Mouse (Mus musculus): ENCODE measurements around the gene Mmp14.

Gene Mmp14

DNA sequence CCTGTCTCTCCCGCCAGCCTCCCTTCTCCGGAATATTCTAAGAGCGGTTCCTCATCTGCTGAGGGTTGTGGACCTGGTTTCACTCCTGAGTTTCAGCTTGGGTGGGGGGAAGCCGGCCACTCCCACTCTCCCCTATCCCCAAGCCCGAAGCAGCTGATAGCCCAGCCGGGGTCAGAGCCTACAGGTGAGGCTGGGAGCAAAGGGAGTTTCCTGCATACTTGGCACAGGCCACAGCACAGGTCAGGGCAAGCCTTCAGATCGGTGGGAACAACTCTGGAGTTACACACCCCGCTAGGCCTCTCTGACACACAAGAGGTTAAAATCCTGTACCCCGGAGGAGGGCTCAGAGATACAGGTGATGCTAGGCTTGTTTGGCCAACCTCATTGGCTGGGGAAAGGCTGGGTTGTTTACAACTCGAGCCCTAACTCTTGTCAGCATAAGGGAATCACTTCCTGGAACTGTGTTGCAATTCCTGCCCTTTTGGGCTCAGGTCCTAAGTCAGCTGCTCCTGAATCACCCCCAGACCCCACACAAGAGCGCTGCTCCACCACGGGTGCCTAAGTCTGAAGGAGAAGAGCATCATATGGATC is 2.6 kb downstream of the Mmp14 start:
- no peak for DNase-seq (ENCODE audit: low spot score in 2 of 2)

DNA sequence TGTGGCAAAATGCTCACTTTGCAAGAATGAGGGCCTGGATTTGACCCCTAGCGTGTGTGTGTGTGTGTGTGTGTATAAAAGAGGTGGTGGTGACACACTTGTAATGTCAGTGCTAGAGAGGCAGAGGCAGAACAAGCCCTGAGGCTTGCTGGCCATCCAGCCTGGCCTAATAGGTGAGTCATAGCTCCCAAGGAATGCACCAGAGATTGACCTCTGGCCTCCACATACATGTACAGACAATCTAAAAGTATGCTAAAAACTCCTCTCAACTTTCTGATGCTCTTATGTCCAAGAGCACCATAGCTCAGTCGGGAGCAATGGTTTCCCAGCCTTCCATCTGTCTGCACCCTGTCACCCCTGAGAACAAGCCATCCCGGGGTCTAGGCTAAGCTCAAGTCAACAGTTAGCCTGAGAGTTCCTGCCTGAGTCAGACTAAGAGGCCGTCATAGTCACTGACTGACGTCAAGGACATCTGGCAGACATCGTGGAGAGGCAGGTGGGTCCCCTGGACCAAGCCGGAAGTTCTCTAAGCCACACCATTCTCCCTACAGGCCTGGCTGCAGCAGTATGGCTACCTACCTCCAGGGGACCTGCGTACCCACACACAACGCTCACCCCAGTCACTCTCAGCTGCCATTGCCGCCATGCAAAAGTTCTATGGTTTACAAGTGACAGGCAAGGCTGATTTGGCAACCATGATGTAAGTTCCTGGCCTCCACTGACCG is 3.9 kb downstream of the Mmp14 start:
- DNase-seq (ENCODE audit: low spot score in 2 of 2), result no peak

DNA sequence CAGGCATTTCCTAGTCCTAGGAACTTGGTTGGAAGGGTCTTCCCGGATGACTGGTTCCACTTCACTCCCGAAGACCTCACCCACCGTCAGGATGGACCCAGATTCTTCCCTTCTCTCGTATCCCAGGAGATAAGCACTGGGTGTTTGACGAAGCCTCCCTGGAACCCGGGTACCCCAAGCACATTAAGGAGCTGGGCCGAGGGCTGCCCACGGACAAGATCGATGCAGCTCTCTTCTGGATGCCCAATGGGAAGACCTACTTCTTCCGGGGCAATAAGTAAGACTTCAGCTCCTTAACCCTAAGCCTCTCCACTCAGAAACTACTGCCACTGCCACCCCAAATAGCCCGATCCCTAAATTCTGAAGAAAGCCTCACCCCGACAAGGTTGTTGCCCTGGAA is 7.7 kb downstream of the Mmp14 start:
- DNase-seq (ENCODE audit: low spot score in 2 of 2), result no peak

- DNase-seq (ENCODE audit: low spot score in 2 of 2), result no peak
Measured at GRCm38 (mm10) chr14:54439610-54440009, 8.2 kb downstream of the Mmp14 start.

DNA sequence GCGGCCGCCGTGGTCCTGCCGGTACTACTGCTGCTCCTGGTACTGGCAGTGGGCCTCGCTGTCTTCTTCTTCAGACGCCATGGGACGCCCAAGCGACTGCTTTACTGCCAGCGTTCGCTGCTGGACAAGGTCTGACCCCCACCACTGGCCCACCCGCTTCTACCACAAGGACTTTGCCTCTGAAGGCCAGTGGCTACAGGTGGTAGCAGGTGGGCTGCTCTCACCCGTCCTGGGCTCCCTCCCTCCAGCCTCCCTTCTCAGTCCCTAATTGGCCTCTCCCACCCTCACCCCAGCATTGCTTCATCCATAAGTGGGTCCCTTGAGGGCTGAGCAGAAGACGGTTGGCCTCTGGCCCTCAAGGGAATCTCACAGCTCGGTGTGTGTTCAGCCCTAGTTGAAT is 9.1 kb downstream of the Mmp14 start:
- DNase-seq (ENCODE audit: low spot score in 2 of 2), result no peak

GRCm38 (mm10) chr14:54441365-54441764 is 10.0 kb downstream of the Mmp14 start:
- DNase-seq (ENCODE audit: low spot score in 2 of 2), result no peak

- DNase-seq (ENCODE audit: low spot score in 2 of 2), result no peak
Measured at GRCm38 (mm10) chr14:54442548-54442947, 11.1 kb downstream of the Mmp14 start.

GRCm38 (mm10) chr14:54443196-54443595 is 11.8 kb downstream of the Mmp14 start:
- no peak for DNase-seq (ENCODE audit: low spot score in 2 of 2)

DNA sequence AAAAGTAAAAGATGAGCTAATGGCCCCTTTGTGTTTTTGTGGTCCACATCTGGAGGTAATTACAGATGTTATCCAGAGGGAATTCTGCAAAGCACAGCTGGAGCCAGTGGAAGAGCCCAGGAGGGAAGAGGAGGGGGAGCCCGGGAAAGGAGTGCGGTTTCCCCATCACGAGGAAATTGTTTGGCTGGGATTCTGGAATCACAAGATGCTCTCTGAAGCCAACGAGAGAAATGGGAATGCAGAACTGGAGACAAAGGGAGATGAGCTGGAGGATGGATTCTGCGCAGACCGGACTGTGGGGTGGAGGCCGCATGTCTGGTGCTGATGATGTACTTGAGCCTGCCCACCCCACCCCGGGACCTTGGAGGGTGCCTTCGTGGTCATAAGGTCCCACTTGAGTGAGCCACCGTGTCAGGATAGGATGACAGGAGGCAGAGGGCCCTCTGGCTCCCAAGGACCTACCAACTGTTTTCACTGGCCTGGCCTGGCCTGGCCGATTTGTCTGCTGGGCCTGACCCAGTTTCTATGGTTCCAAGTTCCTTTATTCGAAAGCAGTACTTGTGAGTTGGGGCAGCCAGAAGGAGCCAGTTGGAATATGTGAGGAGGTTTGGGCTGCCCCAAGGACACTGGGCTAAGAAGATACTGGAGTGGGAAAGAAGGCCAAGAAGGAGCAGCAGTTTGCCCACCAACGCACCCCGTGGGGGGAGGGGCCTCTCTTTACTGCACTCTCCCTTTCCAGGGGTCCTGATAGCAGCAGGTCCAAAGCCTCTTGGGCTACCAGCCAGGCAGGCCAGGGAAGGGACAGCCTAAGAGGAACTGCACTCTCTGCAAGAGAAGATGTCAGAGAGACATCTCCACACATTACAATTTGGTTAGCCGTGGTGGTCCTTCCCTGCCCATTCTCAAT is 12.6 kb downstream of the Mmp14 start:
- DNase-seq (ENCODE audit: low spot score in 2 of 2), result no peak

DNA sequence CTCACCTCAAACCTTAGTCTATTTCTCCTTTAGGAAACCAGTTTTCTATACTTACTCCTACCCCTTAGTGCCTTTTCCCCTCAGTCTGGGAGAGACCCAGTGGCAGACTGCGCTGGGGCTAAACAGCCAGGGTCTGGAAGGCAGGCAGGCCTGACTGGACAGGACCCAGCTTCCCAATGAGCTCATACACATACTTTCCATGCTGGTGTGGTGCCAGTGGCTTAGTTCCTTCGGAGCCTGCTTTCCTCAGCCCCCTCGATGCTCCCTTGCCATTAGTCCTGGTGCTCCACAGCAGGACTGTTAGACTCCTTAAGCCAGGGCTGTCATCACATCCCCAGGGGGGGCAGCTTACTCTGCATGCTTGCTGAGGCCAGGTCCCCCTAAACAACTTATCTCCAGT is 14.1 kb downstream of the Mmp14 start:
- DNase-seq (ENCODE audit: low spot score in 2 of 2), result no peak

- DNase-seq (ENCODE audit: low spot score in 2 of 2), result no peak
Measured at GRCm38 (mm10) chr14:54453566-54453965, 22.2 kb downstream of the Mmp14 start.

GRCm38 (mm10) chr14:54454669-54455528 is 23.5 kb downstream of the Mmp14 start:
- no peak for DNase-seq (ENCODE audit: low spot score in 2 of 2)

GRCm38 (mm10) chr14:54457907-54458569 is 26.6 kb downstream of the Mmp14 start:
- DNase-seq (ENCODE audit: low spot score in 2 of 2), result no peak

DNA sequence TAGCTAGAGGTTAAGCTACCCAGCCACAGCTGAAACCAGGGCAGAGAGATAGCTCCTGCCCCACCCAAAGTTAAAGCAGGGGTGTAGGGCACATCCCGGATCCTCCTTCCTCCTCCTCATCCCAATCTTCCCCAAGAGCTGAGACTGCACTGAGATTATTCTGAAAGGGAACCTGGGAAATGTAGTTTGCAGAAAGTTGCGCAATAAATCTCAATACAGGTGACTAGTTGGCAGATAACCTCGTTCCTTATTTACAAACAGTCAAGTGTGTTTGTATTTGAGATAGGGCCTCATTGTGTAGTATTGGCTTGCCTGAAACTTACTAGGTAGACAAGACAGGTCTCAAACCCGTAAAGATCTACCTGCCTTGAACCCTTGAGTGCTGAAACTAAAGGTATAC is 30.7 kb downstream of the Mmp14 start:
- DNase-seq (ENCODE audit: low spot score in 2 of 2), result no peak

DNA sequence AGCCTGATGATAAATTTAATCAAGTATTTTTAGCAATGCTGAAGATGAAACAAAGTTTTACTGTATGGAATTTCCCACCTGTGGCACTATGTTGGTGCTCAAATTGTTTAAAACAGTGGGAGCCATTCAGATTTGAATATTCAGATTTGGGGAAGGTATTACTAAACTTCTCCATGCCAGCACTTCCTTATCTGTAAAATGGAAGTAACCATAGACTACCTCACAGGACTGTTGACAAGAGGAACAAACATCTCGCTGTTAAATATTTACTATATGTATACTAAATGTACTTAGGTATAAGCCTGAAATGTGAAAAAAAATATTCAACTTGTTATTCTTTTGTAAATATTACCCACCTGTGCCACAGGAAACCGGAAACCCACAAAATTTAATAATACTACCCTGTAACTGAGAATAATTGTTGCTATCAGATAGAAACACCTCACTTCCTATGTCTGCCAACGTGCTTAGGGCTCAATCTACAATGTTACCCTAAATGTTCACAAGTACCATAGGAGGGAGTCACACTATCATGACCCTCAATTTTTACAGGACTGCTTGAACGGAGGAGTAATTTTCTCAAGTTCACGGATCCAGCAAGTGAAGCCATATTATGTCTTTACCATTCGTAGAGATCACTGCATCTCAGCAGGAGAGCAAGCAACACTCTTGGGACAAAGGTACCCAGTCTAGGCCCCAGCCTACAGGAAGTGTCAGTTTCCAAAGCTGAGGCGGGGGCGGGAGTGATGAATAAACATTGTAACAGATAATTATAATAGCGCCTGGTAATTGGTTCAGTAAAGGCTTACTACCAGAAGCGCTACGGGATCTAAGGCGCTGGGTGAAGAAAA is 31.9 kb downstream of the Mmp14 start:
- DNase-seq (ENCODE audit: low spot score in 2 of 2), result no peak

- peak; percentile 78 to 83 for DNase-seq (ENCODE audit: low spot score in 2 of 2)
Measured at GRCm38 (mm10) chr14:54463959-54464292, 32.5 kb downstream of the Mmp14 start, which contains the start of gene Lrp10. TSS of gene Lrp10 (plus strand) at chr14:54464137.

GRCm38 (mm10) chr14:54464293-54465005 is 33.0 kb downstream of the Mmp14 start:
- DNase-seq (ENCODE audit: low spot score in 2 of 2), result peak in 1 of 2 experiments; percentile 39

DNA sequence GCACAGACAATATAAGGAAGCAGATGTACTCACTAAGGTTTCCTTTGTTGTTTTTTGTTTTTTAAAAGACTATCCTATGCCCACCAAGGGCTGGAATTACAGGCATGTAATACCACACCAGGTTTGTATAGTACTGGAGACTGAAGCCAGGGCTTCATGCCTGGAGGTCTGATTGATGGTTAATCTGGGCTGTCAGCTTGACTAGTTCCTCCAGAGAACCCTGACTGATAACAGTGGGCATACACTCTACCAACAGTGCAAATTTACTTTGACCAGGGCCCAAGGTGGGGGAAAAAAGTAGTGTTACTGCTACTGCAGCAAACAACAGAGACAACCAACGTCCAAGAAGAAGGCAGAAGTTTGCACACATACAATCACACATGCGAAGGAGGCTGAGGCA is 40.1 kb downstream of the Mmp14 start:
- DNase-seq (ENCODE audit: low spot score in 2 of 2), result no peak

DNA sequence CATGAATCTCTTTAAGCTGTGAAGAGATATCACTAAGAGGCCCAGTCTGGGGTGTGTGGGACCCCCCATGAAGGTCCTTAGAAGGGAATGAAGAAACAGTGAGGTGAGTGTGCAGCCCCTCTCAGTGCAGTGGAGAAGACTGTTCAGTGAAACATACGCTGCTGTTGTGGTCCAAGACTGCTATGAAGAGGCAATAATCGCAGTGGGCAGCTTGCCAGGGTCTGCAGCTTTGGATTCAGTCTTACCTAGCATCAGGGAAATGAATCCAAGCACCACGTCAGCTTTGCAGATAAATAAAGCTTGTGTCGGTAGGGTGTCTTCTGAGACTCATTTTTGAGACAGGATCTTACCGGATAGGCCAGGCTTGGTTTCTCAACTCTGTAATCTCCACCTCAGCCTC is 41.3 kb downstream of the Mmp14 start:
- no peak for DNase-seq (ENCODE audit: low spot score in 2 of 2)

DNA sequence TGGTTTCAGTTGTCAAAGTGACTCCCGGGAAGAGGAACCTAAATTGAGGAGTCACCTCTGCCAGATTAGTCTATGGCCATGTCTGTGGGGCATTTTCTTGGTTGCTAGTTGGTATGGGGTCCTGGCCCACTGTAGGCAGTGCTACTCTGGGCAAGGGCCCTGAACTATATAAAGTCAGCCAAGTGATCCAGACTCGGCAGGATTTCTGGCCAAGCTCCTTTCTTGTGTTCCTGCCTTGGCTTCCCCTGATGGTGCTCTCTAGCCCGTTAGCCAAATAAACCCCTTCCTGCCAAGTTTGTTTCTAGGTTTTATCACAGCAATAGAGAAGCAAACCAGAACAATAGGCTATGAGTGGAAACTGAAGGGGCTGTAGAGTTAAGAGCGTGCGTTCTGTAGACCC is 43.3 kb downstream of the Mmp14 start:
- DNase-seq (ENCODE audit: low spot score in 2 of 2), result no peak

All from right cerebral cortex, adult 2 months (tissue).